Mouse (Mus musculus) liver, embryonic 14.5 days (tissue): ENCODE data around the gene Sort1. TPM values are rescaled to one million over a fixed set of nuclear protein-coding genes. Genes with fewer than 3 reads are reported as not detected.
A peak's percentile ranks its signal among the peaks of the same experiment; 100 is the strongest.

Source experiments
- ATAC-seq: fragments of 200-750 bp; cut with Nextera tagmentation; 2 replicates; pipeline ENCODE4 v1.8.0; 2017; ENCODE audit warnings: moderate number of reproducible peaks, mild to moderate bottlenecking, moderate library complexity; ENCODE audit not compliant: insufficient read depth
- DNase-seq, 3 experiments: peaks; one replicate each; pipeline ENCODE4 v3.0.0-alpha.2; 2012 to 2013; ENCODE audit warnings: low read depth in 3 of 3, low spot score in 3 of 3
- H3K27ac ChIP-seq: fragments of 300-500 bp; sonication (generic); 2 replicates; pipeline ENCODE4 v1.5.1; 2014; ENCODE audit warnings: moderate library complexity, mild to moderate bottlenecking, control low read depth, inconsistent platforms
- H3K27me3 ChIP-seq: fragments of 300-500 bp; sonication (generic); 2 replicates; pipeline ENCODE4 v1.6.1; 2014; ENCODE audit warnings: mild to moderate bottlenecking, low read length, moderate library complexity; ENCODE audit not compliant: control insufficient read depth, insufficient read depth
- H3K36me3 ChIP-seq: fragments of 300-500 bp; sonication (generic); replicated peaks from 2 replicates; pipeline ENCODE4 v1.6.1; 2014; ENCODE audit warnings: low read depth; ENCODE audit not compliant: control insufficient read depth, insufficient read depth
- H3K4me1 ChIP-seq, 2 experiments: fragments of 200-500 bp in 1 of 2; fragments of 300-500 bp in 1 of 2; sonication (generic) in 1 of 2; replicated peaks; 2 replicates each; pipeline ENCODE4 v1.6.1; 2012 to 2014; ENCODE audit warnings: antibody characterized with exemption in 1 of 2, inconsistent platforms in 1 of 2, low read length in 1 of 2; ENCODE audit not compliant: control insufficient read depth in 2 of 2, insufficient read depth in 2 of 2
- H3K4me2 ChIP-seq: fragments of 300-500 bp; sonication (generic); 2 replicates; pipeline ENCODE4 v1.6.1; 2014; ENCODE audit warnings: low read depth, mild to moderate bottlenecking, control low read depth, moderate library complexity
- H3K4me3 ChIP-seq, 2 experiments: fragments of 200-500 bp in 1 of 2; fragments of 300-500 bp in 1 of 2; sonication (generic) in 1 of 2; 2 replicates each; pipeline ENCODE4 v1.5.1; 2012 to 2014; ENCODE audit warnings: low read depth in 2 of 2, low read length in 2 of 2, mild to moderate bottlenecking in 2 of 2, control low read depth in 1 of 2, inconsistent platforms in 1 of 2, moderate library complexity in 1 of 2; ENCODE audit not compliant: insufficient read depth in 1 of 2
- H3K9ac ChIP-seq: fragments of 300-500 bp; sonication (generic); replicated peaks from 2 replicates; pipeline ENCODE4 v1.6.1; 2014; ENCODE audit warnings: mild to moderate bottlenecking, control low read depth, moderate library complexity
- H3K9me3 ChIP-seq: fragments of 300-500 bp; sonication (generic); 2 replicates; pipeline ENCODE4 v1.6.1; 2016; ENCODE audit warnings: low read length, mixed read lengths; ENCODE audit not compliant: control insufficient read depth
- CTCF ChIP-seq: IDR thresholded peaks from 2 replicates; pipeline ENCODE4 v1.5.1; 2016; ENCODE audit warnings: antibody characterized with exemption, low read depth, control low read depth
- EP300 ChIP-seq: IDR thresholded peaks from 2 replicates; pipeline ENCODE4 v1.6.1; 2016; ENCODE audit warnings: antibody characterized with exemption, low read depth
- WGBS: fragments of 180-500 bp; shearing (Covaris S2); extraction: QIAGEN DNeasy Blood & Tissue Kit; methylation state at CpG from one replicate; pipeline ENCODE4 v1.1.7; 2014; ENCODE audit not compliant: insufficient replicate concordance; 5-methylcytosine and 5-hydroxymethylcytosine counted together
- polyA plus RNA-seq, 2 experiments: library from polyadenylated mRNA; depleted of rRNA in 1 of 2; stranded (reverse) in 1 of 2; unstranded in 1 of 2; fragments of >200 nt; fragmentation: Nextera tagmentation in 1 of 2; extraction: Ambion mirVana in 1 of 2; gene quantifications; 2 replicates each; pipeline versions ENCODE4 v1.2.1 to v1.2.3; 2012 to 2014

Gene Sort1
- polyA plus RNA-seq, 2 experiments: 3.0 to 3.9 TPM

DNA sequence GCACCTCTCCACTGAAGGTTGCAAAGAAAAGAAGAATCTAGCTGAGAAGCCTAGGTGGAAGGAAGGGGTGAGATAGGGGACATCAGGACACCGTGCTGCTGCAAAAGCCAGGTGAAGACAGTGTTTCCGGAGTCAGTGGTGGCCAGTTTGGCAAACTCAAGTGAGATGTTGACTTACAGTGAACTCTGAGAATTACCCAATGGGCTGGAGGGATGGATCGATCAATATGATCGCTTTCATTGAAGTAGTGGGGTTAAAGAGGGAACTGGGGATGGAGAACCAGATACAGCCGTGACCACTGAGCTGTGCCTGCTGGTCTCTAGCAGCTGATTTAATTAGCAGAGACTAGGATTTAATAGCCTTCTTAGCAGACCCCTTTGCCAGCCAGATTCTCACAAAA is 53.0 kb downstream of the Sort1 start:
- Histone ChIP-seq H3K4me1 (no peaks in the 10 kb centered on the region), H3K27ac (no peak overlapping the region), H3K4me3 (no peak overlapping the region), H3K4me2 (no peak overlapping the region), H3K9ac (no peak overlapping the region), H3K36me3 (no peaks in the 10 kb centered on the region), H3K27me3 (no peaks in the 10 kb centered on the region), H3K9me3 (no peaks in the 10 kb centered on the region)
- no peak for TF ChIP-seq CTCF
- no peak for TF ChIP-seq EP300
- ATAC-seq (no peak), DNase-seq (peak in 1 of 3 experiments; percentile 2)
- 67% methylated on average over 5 of the region's 5 CpGs for WGBS

DNA sequence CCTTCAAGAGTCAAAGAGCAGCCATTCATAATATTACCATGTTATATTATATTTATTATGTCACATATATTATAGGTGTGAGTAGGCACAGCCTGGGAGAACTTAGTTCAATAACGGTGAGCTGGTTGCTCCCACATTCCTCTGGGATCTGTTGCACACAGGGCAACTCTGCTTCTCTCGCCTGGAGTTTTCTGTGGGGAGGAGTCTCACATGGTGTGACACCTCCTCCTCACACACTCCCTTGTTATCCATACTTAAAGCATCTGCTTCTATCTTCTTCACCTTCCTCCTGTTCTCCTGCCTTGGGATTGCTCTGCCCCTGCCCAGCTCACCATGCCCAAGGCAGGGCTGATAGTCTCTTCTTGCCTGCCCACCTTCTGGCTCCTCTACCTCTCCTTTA is 57.2 kb downstream of the Sort1 start:
- no peak overlapping the region for H3K4me3 ChIP-seq
- no peak overlapping the region for H3K27ac ChIP-seq
- TF ChIP-seq EP300 (no peak), CTCF (no peak)
- H3K9me3 ChIP-seq: no peaks in the 10 kb centered on the region
- H3K9ac ChIP-seq: no peak overlapping the region
- H3K36me3 ChIP-seq: no peaks in the 10 kb centered on the region
- no peaks in the 10 kb centered on the region for H3K27me3 ChIP-seq
- ATAC-seq: no peak
- H3K4me2 ChIP-seq: no peak overlapping the region
- WGBS: 69% methylated on average over 2 of the region's 2 CpGs
- H3K4me1 ChIP-seq: no peaks in the 10 kb centered on the region
- no peak for DNase-seq

DNA sequence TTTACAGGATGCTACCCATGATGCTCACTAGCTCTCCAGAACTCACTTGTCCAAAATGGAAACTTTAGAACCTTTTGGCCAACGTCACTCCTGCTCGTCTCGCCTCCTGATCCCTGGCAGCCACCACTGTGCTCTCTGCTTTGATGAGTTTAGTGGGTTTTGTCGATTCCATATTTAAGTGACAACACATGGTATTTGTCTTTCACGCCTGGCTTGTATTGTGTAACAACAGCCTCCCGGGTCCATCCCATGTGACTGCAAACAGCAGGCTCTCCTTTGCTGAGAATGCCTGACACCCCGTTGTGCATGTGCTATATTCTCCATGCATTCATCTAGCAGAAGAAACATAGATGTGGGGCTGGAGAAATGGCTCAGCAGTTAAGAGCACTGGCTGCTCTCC is 58.3 kb downstream of the Sort1 start:
- ATAC-seq: no peak
- H3K4me2 ChIP-seq: no peak overlapping the region
- no peaks in the 10 kb centered on the region for H3K36me3 ChIP-seq
- no peaks in the 10 kb centered on the region for H3K27me3 ChIP-seq
- H3K4me1 ChIP-seq: no peaks in the 10 kb centered on the region
- no peak overlapping the region for H3K9ac ChIP-seq
- 67% methylated on average over 7 of the region's 7 CpGs for WGBS
- no peak for DNase-seq
- no peak for TF ChIP-seq EP300
- no peak for TF ChIP-seq CTCF
- no peak overlapping the region for H3K4me3 ChIP-seq
- no peak overlapping the region for H3K27ac ChIP-seq
- no peaks in the 10 kb centered on the region for H3K9me3 ChIP-seq

DNA sequence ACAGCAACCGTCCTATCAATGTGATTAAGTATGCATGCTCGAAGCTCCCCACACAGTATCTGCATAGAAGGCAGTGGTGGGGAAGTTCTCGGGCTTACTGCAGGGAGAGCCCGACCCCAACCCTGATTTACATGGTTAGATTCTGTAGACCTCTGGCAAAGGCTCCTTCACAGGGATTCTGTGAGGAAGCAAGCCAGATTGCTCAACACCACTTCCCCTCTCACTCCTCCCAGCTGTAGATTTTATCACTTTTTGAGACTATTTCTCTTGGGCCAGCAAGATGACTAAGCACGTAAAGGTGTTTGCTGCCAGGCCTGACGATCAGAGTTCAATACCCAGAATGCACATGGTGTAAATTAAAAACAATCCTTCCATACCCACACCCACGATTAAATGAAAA is 62.0 kb downstream of the Sort1 start:
- Histone ChIP-seq H3K27me3 (no peaks in the 10 kb centered on the region), H3K9me3 (no peaks in the 10 kb centered on the region), H3K4me2 (no peak overlapping the region), H3K36me3 (no peaks in the 10 kb centered on the region), H3K27ac (no peak overlapping the region), H3K4me3 (no peak overlapping the region), H3K4me1 (no peaks in the 10 kb centered on the region), H3K9ac (no peak overlapping the region)
- ATAC-seq: no peak
- no peak for TF ChIP-seq EP300
- no peak for TF ChIP-seq CTCF
- no peak for DNase-seq
- WGBS: 45% methylated on average over 7 of the region's 7 CpGs

DNA sequence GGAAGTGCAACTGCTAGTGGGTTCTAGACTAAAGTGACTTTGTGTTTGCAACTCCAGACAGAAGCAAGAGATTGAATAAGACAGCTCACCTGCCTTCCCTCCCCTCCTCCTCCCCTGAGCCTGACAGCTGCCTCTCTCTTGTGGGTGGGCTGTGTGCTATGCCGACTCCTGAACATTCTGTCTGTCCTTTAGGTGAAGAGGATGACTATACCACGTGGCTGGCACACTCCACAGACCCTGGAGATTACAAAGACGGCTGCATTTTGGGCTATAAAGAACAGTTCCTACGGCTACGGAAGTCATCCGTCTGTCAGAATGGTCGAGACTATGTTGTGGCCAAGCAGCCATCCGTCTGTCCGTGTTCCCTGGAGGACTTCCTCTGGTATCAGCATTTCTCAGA is 64.5 kb downstream of the Sort1 start:
- no peak for ATAC-seq
- no peak overlapping the region for H3K4me3 ChIP-seq
- H3K9ac ChIP-seq: no peak overlapping the region
- no peak for DNase-seq
- WGBS: 63% methylated on average over 9 of the region's 9 CpGs
- no peak for TF ChIP-seq EP300
- TF ChIP-seq CTCF: no peak
- H3K27ac ChIP-seq: no peak overlapping the region
- H3K27me3 ChIP-seq: no peaks in the 10 kb centered on the region
- no peaks in the 10 kb centered on the region for H3K4me1 ChIP-seq
- H3K4me2 ChIP-seq: no peak overlapping the region
- H3K9me3 ChIP-seq: no peaks in the 10 kb centered on the region
- no peaks in the 10 kb centered on the region for H3K36me3 ChIP-seq
